Mouse (Mus musculus): ENCODE results near the gene Hspb8.

GRCm38 (mm10) chr5:116438328-116438727 is 15.7 kb upstream of the Hspb8 start:
- no peak for TF ChIP-seq CTCF (IDR thresholded peaks at IDR 0.05; ENCODE audit: low read depth)
- no peak for TF ChIP-seq EP300 (optimal IDR thresholded peaks at IDR 0.05)
